Mouse (Mus musculus) cerebellum, postnatal 14 days (tissue): Measurements from ENCODE around the gene Coro2a.

ENCODE experiments used
- DNase-seq, 2 experiments: peaks; one replicate each; pipeline ENCODE4 v3.0.0; 2021; ENCODE audit warnings: mixed read lengths in 2 of 2

The Coro2a gene

GRCm38 (mm10) chr4:46556933-46557332 lies 45.1 kb downstream of the Coro2a start:
- DNase-seq = peak in 1 of 2 experiments; percentile 1

- no peak for DNase-seq
These were observed 46.2 kb downstream of the Coro2a start for GRCm38 (mm10) chr4:46555762-46556161.

GRCm38 (mm10) chr4:46554295-46555069 lies 47.5 kb downstream of the Coro2a start:
- peak in 1 of 2 experiments; percentile 29 for DNase-seq

- peak; percentile 97 to 98 for DNase-seq
These were observed 48.1 kb downstream of the Coro2a start for GRCm38 (mm10) chr4:46553864-46554263.

- DNase-seq = no peak
These were observed 51.6 kb downstream of the Coro2a start for GRCm38 (mm10) chr4:46550406-46550805.

- DNase-seq = no peak
These were observed 52.0 kb downstream of the Coro2a start for GRCm38 (mm10) chr4:46549979-46550378.

GRCm38 (mm10) chr4:46546709-46547108 lies 55.3 kb downstream of the Coro2a start:
- peak in 1 of 2 experiments; percentile 44 for DNase-seq

GRCm38 (mm10) chr4:46545498-46545897 lies 56.5 kb downstream of the Coro2a start:
- peak in 1 of 2 experiments; percentile 54 for DNase-seq

GRCm38 (mm10) chr4:46544313-46544712 lies 57.7 kb downstream of the Coro2a start:
- DNase-seq = peak; percentile 66 to 86

- peak; percentile 46 to 53 for DNase-seq
These were observed 58.5 kb downstream of the Coro2a start for GRCm38 (mm10) chr4:46543366-46544050.

GRCm38 (mm10) chr4:46541707-46542106 lies 60.3 kb downstream of the Coro2a start:
- DNase-seq = no peak

- no peak for DNase-seq
These were observed 62.8 kb downstream of the Coro2a start for GRCm38 (mm10) chr4:46539167-46539566.

GRCm38 (mm10) chr4:46535840-46536361 lies 66.1 kb downstream of the Coro2a start, which contains the start of gene Trim14:
Gene Trim14, minus strand, starts transcription at chr4:46536141.
- DNase-seq = peak in 1 of 2 experiments; percentile 56

- DNase-seq = no peak
These were observed 66.7 kb downstream of the Coro2a start for GRCm38 (mm10) chr4:46535094-46535830.

- DNase-seq = no peak
These were observed 67.9 kb downstream of the Coro2a start for GRCm38 (mm10) chr4:46533934-46534720.

GRCm38 (mm10) chr4:46532926-46533325 lies 69.1 kb downstream of the Coro2a start:
- DNase-seq = no peak

- DNase-seq = no peak
These were observed 69.5 kb downstream of the Coro2a start for GRCm38 (mm10) chr4:46532511-46532910.

GRCm38 (mm10) chr4:46529722-46530121 lies 72.3 kb downstream of the Coro2a start:
- DNase-seq = no peak

- peak in 1 of 2 experiments; percentile 22 for DNase-seq
These were observed 74.5 kb downstream of the Coro2a start for GRCm38 (mm10) chr4:46527558-46527926.

- no peak for DNase-seq
These were observed 75.0 kb downstream of the Coro2a start for GRCm38 (mm10) chr4:46526798-46527557.

- DNase-seq = no peak
These were observed 75.8 kb downstream of the Coro2a start for GRCm38 (mm10) chr4:46526226-46526625.
